Mouse (Mus musculus) heart, postnatal 0 days (tissue): Measurements from ENCODE around the gene Olfr998.
"Not testable (repeated sequence)": the region's sequence is repeated elsewhere in the genome, so short reads cannot be mapped to it uniquely, and the experiment has no call there.

Experiments
- CTCF ChIP-seq: IDR thresholded peaks from 2 replicates; pipeline ENCODE4 v1.5.1; 2016; ENCODE audit warnings: antibody characterized with exemption, control low read depth, low read depth
- EP300 ChIP-seq: IDR thresholded peaks from 2 replicates; pipeline ENCODE4 v1.6.1; 2016; ENCODE audit warnings: antibody characterized with exemption, low read depth

DNA sequence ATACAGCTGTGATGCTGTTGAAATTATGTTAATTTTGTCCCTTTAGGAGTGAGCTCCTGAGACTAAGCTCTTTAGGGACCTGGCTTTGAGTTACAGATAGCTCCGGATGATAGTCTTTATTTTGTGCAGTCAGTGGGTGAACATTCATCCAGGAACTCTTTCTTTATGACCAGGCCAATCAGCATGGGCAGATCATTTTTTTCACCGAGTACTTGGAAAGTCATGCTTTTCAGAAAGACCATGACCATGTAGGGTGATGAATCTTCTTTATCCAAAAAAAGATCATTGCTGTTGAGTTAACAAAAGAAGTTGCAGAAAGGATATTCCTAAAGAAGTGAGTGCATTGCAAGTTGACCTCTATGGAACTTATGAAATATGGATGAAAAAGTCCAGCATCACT is at the start of gene Olfr998:
- not testable (repeated sequence) for TF ChIP-seq CTCF, EP300
